Mouse (Mus musculus): ENCODE measurements at regions not wholly inside any gene's neighbourhood (a gene's known extent, or its start where the extent isn't known, plus 50 kb on each side); places are given as distances from the start of the nearest gene placed in this dataset.

DNA sequence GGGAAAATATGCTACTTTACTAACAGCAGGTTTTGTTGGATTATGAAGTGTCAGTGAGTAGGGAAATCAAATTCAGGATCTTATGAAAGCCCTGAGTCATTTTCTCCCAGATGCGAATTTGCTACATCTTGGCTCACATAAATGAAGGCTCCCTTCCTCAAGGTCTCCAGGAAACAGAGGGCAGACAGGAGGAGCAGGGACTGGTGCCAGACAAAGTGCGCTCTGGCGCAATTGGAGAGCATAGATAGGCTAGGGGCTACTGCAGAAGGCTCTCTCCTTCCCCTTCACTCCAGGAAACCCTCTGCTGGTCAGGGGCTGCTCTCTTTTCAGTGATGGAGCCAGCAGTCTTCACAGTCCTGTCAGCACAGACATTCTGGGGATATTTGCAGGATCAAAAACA is 634.1 kb downstream of the Zfp706 start:
- TF ChIP-seq CTCF (conservative IDR thresholded peaks at IDR 0.05; ENCODE audit: insufficient read depth, insufficient read length, low read depth, low read length) (no peak), POLR2A (IDR thresholded peaks at IDR 0.05; ENCODE audit: low read depth, low read length) (no peak)

Data from kidney, adult 2 months (tissue).